Mouse (Mus musculus): ENCODE measurements at regions not wholly inside any gene's neighbourhood (a gene's known extent, or its start where the extent isn't known, plus 50 kb on each side); places are given as distances from the start of the nearest gene placed in this dataset.

GRCm38 (mm10) chr4:131014301-131015081 lies 70.3 kb downstream of the Matn1 start:
- DNase-seq (ENCODE audit: low spot score in 2 of 2) = no peak

GRCm38 (mm10) chr4:131015156-131015555 lies 71.0 kb downstream of the Matn1 start:
- DNase-seq (ENCODE audit: low spot score in 2 of 2) = no peak

- DNase-seq (ENCODE audit: low spot score in 2 of 2) = no peak
These were observed 79.4 kb downstream of the Matn1 start for GRCm38 (mm10) chr4:131023601-131024000.

GRCm38 (mm10) chr4:131036292-131036691 lies 92.1 kb downstream of the Matn1 start:
- no peak for DNase-seq (ENCODE audit: low spot score in 2 of 2)

GRCm38 (mm10) chr4:131037179-131037578 lies 93.0 kb downstream of the Matn1 start:
- DNase-seq (ENCODE audit: low spot score in 2 of 2) = no peak

- no peak for DNase-seq (ENCODE audit: low spot score in 2 of 2)
These were observed 95.5 kb downstream of the Matn1 start for GRCm38 (mm10) chr4:131039686-131040085.

- DNase-seq (ENCODE audit: low spot score in 2 of 2) = no peak
These were observed 97.0 kb downstream of the Matn1 start for GRCm38 (mm10) chr4:131041210-131041609.

- no peak for DNase-seq (ENCODE audit: low spot score in 2 of 2)
These were observed 101.9 kb downstream of the Matn1 start for GRCm38 (mm10) chr4:131046101-131046500.

GRCm38 (mm10) chr4:131046969-131047650 lies 102.9 kb downstream of the Matn1 start:
- DNase-seq (ENCODE audit: low spot score in 2 of 2) = no peak

- DNase-seq (ENCODE audit: low spot score in 2 of 2) = no peak
These were observed 112.1 kb downstream of the Matn1 start for GRCm38 (mm10) chr4:131056293-131056692.

- no peak for DNase-seq (ENCODE audit: low spot score in 2 of 2)
These were observed 115.4 kb downstream of the Matn1 start for GRCm38 (mm10) chr4:131059572-131059971.

GRCm38 (mm10) chr4:131060191-131060680 lies 116.1 kb downstream of the Matn1 start:
- DNase-seq (ENCODE audit: low spot score in 2 of 2) = no peak

- DNase-seq (ENCODE audit: low spot score in 2 of 2) = no peak
These were observed 116.5 kb downstream of the Matn1 start for GRCm38 (mm10) chr4:131060706-131061105.

GRCm38 (mm10) chr4:131062592-131062991 lies 118.4 kb downstream of the Matn1 start:
- no peak for DNase-seq (ENCODE audit: low spot score in 2 of 2)

- DNase-seq (ENCODE audit: low spot score in 2 of 2) = no peak
These were observed 122.2 kb downstream of the Matn1 start for GRCm38 (mm10) chr4:131066186-131066939.

GRCm38 (mm10) chr4:131070566-131070965 lies 126.4 kb downstream of the Matn1 start:
- no peak for DNase-seq (ENCODE audit: low spot score in 2 of 2)

GRCm38 (mm10) chr4:131072623-131073022 lies 128.4 kb downstream of the Matn1 start:
- DNase-seq (ENCODE audit: low spot score in 2 of 2) = no peak

GRCm38 (mm10) chr4:131073420-131073819 lies 129.2 kb downstream of the Matn1 start:
- DNase-seq (ENCODE audit: low spot score in 2 of 2) = no peak

- DNase-seq (ENCODE audit: low spot score in 2 of 2) = no peak
These were observed 131.2 kb downstream of the Matn1 start for GRCm38 (mm10) chr4:131075326-131075932.

GRCm38 (mm10) chr4:131076628-131077027 lies 132.4 kb downstream of the Matn1 start:
- DNase-seq (ENCODE audit: low spot score in 2 of 2) = no peak

- no peak for DNase-seq (ENCODE audit: low spot score in 2 of 2)
These were observed 135.9 kb downstream of the Matn1 start for GRCm38 (mm10) chr4:131080113-131080512.

- no peak for DNase-seq (ENCODE audit: low spot score in 2 of 2)
These were observed 139.2 kb downstream of the Matn1 start for GRCm38 (mm10) chr4:131083405-131083804.
